In the genomic region with DNA sequence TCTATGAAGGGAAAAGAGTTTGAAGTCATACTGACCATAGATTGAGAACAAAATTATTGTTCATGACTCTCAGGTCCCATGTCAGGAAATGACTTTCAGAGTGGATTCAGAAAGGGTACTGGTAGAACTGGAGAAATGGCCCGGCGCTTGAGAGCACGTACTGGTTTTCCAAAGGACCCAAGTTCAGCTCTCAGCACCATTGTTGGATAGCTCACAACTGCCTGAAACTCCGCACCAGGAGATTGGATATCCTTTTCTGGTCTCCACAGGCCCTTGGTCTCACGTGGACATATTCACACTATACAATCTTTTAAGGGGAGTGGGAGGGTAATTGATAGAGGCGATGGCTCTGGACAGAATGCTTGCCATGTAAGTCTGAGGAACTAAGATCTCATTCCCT, we compare ENCODE assay signal across 10 mouse cellular contexts. TPM values are rescaled to one million over a fixed set of nuclear protein-coding genes. Genes with fewer than 3 reads are reported as not detected.
DNase-seq lines count a peak whose midpoint lies in the region; ATAC-seq and TF ChIP-seq lines count a peak whose summit lies in the region.
"Had no signal": no experiment of that assay in that cellular context is flagged by ENCODE, and none has a peak within 500 bp of the region (broad histone marks: within the 10 kb centered on the region; RNA-seq: fewer than 3 reads in every experiment).

No protein-coding gene starts in this region.

- no peak for TF ChIP-seq CTCF in MEL (IDR thresholded peaks at IDR 0.05 in 2 of 3, conservative IDR thresholded peaks at IDR 0.05 in 1 of 3; ENCODE audit: control insufficient read depth in 1 of 3, insufficient read depth in 1 of 3, low read depth in 2 of 3, low read length in 3 of 3, poor library complexity in 1 of 3, severe bottlenecking in 1 of 3)

- H3K27ac ChIP-seq in heart, embryonic 14.5 days (replicated peaks in 1 of 2; ENCODE audit: control insufficient read depth in 1 of 2, insufficient read depth in 1 of 2, low read depth in 2 of 2, low read length in 2 of 2), result peak overlapping the region; percentile 52 to 61; a peak in 3 of 4 replicates
- peak overlapping the region; percentile 76 for H3K27ac ChIP-seq in MEL (ENCODE audit: control insufficient read depth, low read depth, low read length)
- 0 out of 2 replicates have a peak overlapping the region, but pooled peaks have one; percentile 96 for H3K27ac ChIP-seq in hindbrain, embryonic 10.5 days

- no peak for TF ChIP-seq POLR2A in MEL (IDR thresholded peaks at IDR 0.05; ENCODE audit: control insufficient read depth in 1 of 2, insufficient read depth in 1 of 2, low read depth in 1 of 2, low read length in 2 of 2, poor library complexity in 1 of 2)

- no peak for ATAC-seq in heart, embryonic 14.5 days (ENCODE audit: insufficient number of reproducible peaks, insufficient read depth, low FRiP score, low read depth)
- ATAC-seq in megakaryocyte-erythroid progenitor cell, adult 5-6 weeks (replicated peaks; ENCODE audit: low FRiP score, low TSS enrichment, poor library complexity, severe bottlenecking), result peak; percentile 1; the same call in 1 of the 2 replicates
- ATAC-seq in cerebellum, adult (ENCODE audit: insufficient number of reproducible peaks, low FRiP score, low TSS enrichment), result no peak

- peak overlapping the region; percentile 83 for H3K4me2 ChIP-seq in heart, embryonic 14.5 days (ENCODE audit: low read length)

- H3K4me1 ChIP-seq in heart, embryonic 14.5 days (ENCODE audit: control insufficient read depth in 2 of 2, insufficient read depth in 2 of 2, low read length in 2 of 2), result peaks cover 2 to 17% of the 10 kb centered on the region in 2 experiments; a peak in 2 of 4 replicates
- H3K4me1 ChIP-seq in MEL (ENCODE audit: control insufficient read depth in 1 of 2, insufficient read depth in 2 of 2, low read length in 2 of 2), result peaks cover 11 to 28% of the 10 kb centered on the region in 2 experiments
- peaks cover 37% of the 10 kb centered on the region for H3K4me1 ChIP-seq in hindbrain, embryonic 10.5 days (replicated peaks)

- TF ChIP-seq EP300 in MEL (IDR thresholded peaks at IDR 0.05; ENCODE audit: low read depth in 1 of 2, low read length in 2 of 2), result no peak

- no peaks in the 10 kb centered on the region for H3K27me3 ChIP-seq in heart, embryonic 14.5 days (ENCODE audit: control insufficient read depth, insufficient read depth, low read length)
- H3K27me3 ChIP-seq in MEL (ENCODE audit: control insufficient read depth in 1 of 2, insufficient read depth in 2 of 2, low read length in 2 of 2), result no peaks in the 10 kb centered on the region
- peaks cover 27% of the 10 kb centered on the region for H3K27me3 ChIP-seq in hindbrain, embryonic 10.5 days (ENCODE audit: insufficient read depth, poor library complexity, severe bottlenecking)

- intact Hi-C loops in heart, postnatal 10 days (cut with DNase I), result loop anchor here (10.0 kb wide), 1 partner anchor 373 kb away; a partner anchor contains a TSS

- no peaks in the 10 kb centered on the region for H3K9me3 ChIP-seq in heart, embryonic 14.5 days (ENCODE audit: control insufficient read depth, low read length)
- H3K9me3 ChIP-seq in MEL (replicated peaks; ENCODE audit: insufficient read depth, low read length), result no peaks in the 10 kb centered on the region
- H3K9me3 ChIP-seq in hindbrain, embryonic 10.5 days, result no peaks in the 10 kb centered on the region

- TF ChIP-seq RAD21 in MEL (IDR thresholded peaks at IDR 0.05; ENCODE audit: low read depth, low read length), result no peak

- peak overlapping the region; percentile 19 to 97; a peak in 3 of 4 replicates for H3K4me3 ChIP-seq in heart, embryonic 14.5 days (ENCODE audit: control insufficient read depth in 1 of 2, insufficient read depth in 1 of 2, low read depth in 1 of 2, low read length in 2 of 2)
- H3K4me3 ChIP-seq in MEL (ENCODE audit: control insufficient read depth in 1 of 2, insufficient read depth in 1 of 2, low read depth in 2 of 2, low read length in 2 of 2), result peak overlapping the region; percentile 48 to 56
- peak overlapping the region; percentile 92 for H3K4me3 ChIP-seq in hindbrain, embryonic 10.5 days

- peak overlapping the region; percentile 22; the same call in 1 of the 2 replicates for H3K9ac ChIP-seq in heart, embryonic 14.5 days (ENCODE audit: low read length)
- peak overlapping the region; percentile 56 for H3K9ac ChIP-seq in MEL (ENCODE audit: control insufficient read depth, low read depth, low read length, poor library complexity, severe bottlenecking)

- no peak for DNase-seq in heart, postnatal 10 days
- no peak for DNase-seq in MEL (ENCODE audit: low read depth, low spot score)
- DNase-seq in hindbrain, embryonic 10.5 days (ENCODE audit: low spot score), result no peak
- DNase-seq in layer of hippocampus, postnatal 36 days, result no peak
- DNase-seq in kidney, postnatal 36 days, result no peak
- DNase-seq: right cerebral cortex, postnatal 25 days had no signal

- 74% methylated on average over 6 of the region's 6 CpGs for WGBS in heart, embryonic 14.5 days
- WGBS in hindbrain, embryonic 10.5 days, result 95% methylated on average over 6 of the region's 6 CpGs

- peaks cover 18% of the 10 kb centered on the region for H3K79me2 ChIP-seq in MEL (ENCODE audit: control insufficient read depth, insufficient read depth, low read length, poor library complexity)

- peaks cover 45% of the 10 kb centered on the region for H3K36me3 ChIP-seq in heart, embryonic 14.5 days (ENCODE audit: control insufficient read depth, insufficient read depth, low read length)
- H3K36me3 ChIP-seq in MEL (ENCODE audit: control insufficient read depth in 1 of 2, insufficient read depth in 2 of 2, low read length in 2 of 2), result peaks cover 3 to 17% of the 10 kb centered on the region in 2 experiments
- peaks cover 35% of the 10 kb centered on the region for H3K36me3 ChIP-seq in hindbrain, embryonic 10.5 days

TF ChIP-seq in MEL, 35 proteins besides CTCF, POLR2A, EP300 and RAD21:
- TF ChIP-seq MYC (IDR thresholded peaks at IDR 0.05; ENCODE audit: low read depth, low read length) (0 out of 2 replicates have a peak, but pooled peaks have one; percentile 3), BHLHE40 (IDR thresholded peaks at IDR 0.05; ENCODE audit: borderline replicate concordance, low read depth, low read length) (no peak)

RNA-seq across cellular contexts. Expression of a gene that starts 1.5 kb away (rescaled TPM):
- 102 and 104 TPM in 2 replicates for polyA plus RNA-seq in heart, embryonic 14.5 days (2014; fragmentation: Nextera tagmentation; extraction: Ambion mirVana)
- 10 to 100 TPM; 36.5 to 41.0 TPM for total RNA-seq in heart, postnatal 10 days (2021)
- 29.4 and 44.6 TPM in 2 replicates for total RNA-seq in MEL (2012; rRNA removed)
- 10 to 100 TPM in 1 of 2 experiments, not detected in 1; 55.0 TPM for polyA plus RNA-seq in MEL (2012; ENCODE audit: insufficient read depth in 1 of 2, insufficient read length in 2 of 2, low read depth in 1 of 2, low replicate concordance in 2 of 2, missing spikeins in 1 of 2)
- 78.5 and 97.0 TPM in 2 replicates for polyA plus RNA-seq in hindbrain, embryonic 10.5 days (2016; fragmentation: Nextera tagmentation; extraction: Ambion mirVana)
- 56.9 and 59.1 TPM in 2 replicates for total RNA-seq in megakaryocyte-erythroid progenitor cell, adult 5-6 weeks (2014; fragmentation: Nextera tagmentation)
- 49.5 and 84.8 TPM in 2 replicates for total RNA-seq in megakaryocyte-erythroid progenitor cell, adult 5-6 weeks (2017)
- 100 to 1,000 TPM in 1 of 2 experiments, 10 to 100 TPM in 1; 93.1 to 101 TPM for total RNA-seq in layer of hippocampus, postnatal 36 days (2021)

RNA-seq across cellular contexts. Expression of a gene that starts 46.3 kb away (rescaled TPM):
- polyA plus RNA-seq in heart, embryonic 14.5 days (2014; fragmentation: Nextera tagmentation; extraction: Ambion mirVana), result 0.09 TPM in 2 replicates
- not detected for total RNA-seq in heart, postnatal 10 days (2021)
- total RNA-seq in MEL (2012; rRNA removed), result not detected in 2 replicates
- polyA plus RNA-seq in MEL (2012; ENCODE audit: insufficient read depth in 1 of 2, insufficient read length in 2 of 2, low read depth in 1 of 2, low replicate concordance in 2 of 2, missing spikeins in 1 of 2), result under 1 TPM in 1 of 2 experiments, not detected in 1; 0.07 TPM
- 0.07 and 0.11 TPM in 2 replicates for polyA plus RNA-seq in hindbrain, embryonic 10.5 days (2016; fragmentation: Nextera tagmentation; extraction: Ambion mirVana)
- not detected in 2 replicates for total RNA-seq in megakaryocyte-erythroid progenitor cell, adult 5-6 weeks (2014; fragmentation: Nextera tagmentation)
- not detected in 2 replicates for total RNA-seq in megakaryocyte-erythroid progenitor cell, adult 5-6 weeks (2017)
- total RNA-seq in layer of hippocampus, postnatal 36 days (2021), result not detected
- polyA plus RNA-seq: large intestine, adult 2 months had no signal

RNA-seq across cellular contexts. Expression of a gene that starts 55.9 kb away (rescaled TPM):
- polyA plus RNA-seq in heart, embryonic 14.5 days (2014; fragmentation: Nextera tagmentation; extraction: Ambion mirVana), result 22.9 and 27.1 TPM in 2 replicates
- 100 to 1,000 TPM; 220 to 258 TPM for total RNA-seq in heart, postnatal 10 days (2021)
- total RNA-seq in MEL (2012; rRNA removed), result not detected in 2 replicates
- not detected for polyA plus RNA-seq in MEL (2012; ENCODE audit: insufficient read depth in 1 of 2, insufficient read length in 2 of 2, low read depth in 1 of 2, low replicate concordance in 2 of 2, missing spikeins in 1 of 2)
- 1.2 and 1.5 TPM in 2 replicates for polyA plus RNA-seq in hindbrain, embryonic 10.5 days (2016; fragmentation: Nextera tagmentation; extraction: Ambion mirVana)
- not detected in 2 replicates for total RNA-seq in megakaryocyte-erythroid progenitor cell, adult 5-6 weeks (2014; fragmentation: Nextera tagmentation)
- total RNA-seq in megakaryocyte-erythroid progenitor cell, adult 5-6 weeks (2017), result not detected in 2 replicates
- total RNA-seq in layer of hippocampus, postnatal 36 days (2021), result 1 to 10 TPM; 3.1 to 3.3 TPM

Comparison
In these comparisons a context has a peak if more than half of its experiments do, and no peak if none do; other contexts are left out.
1. RNA of a gene that starts 55.9 kb away (total RNA-seq): 220 to 258 TPM in heart, postnatal 10 days; 3.1 to 3.3 TPM in layer of hippocampus, postnatal 36 days, not detected in MEL and not detected in megakaryocyte-erythroid progenitor cell, adult 5-6 weeks; every median in the first group is over 10 times any median in the second.
2. Peak in every context shown above with its lines, with median percentiles within 50 percentile points of each other: H3K27ac ChIP-seq and H3K4me3 ChIP-seq.